Mouse (Mus musculus): ENCODE measurements around the gene Clk3.
"Not testable (repeated sequence)": the region's sequence is repeated elsewhere in the genome, so short reads cannot be mapped to it uniquely, and the experiment has no call there.

The Clk3 gene

DNA sequence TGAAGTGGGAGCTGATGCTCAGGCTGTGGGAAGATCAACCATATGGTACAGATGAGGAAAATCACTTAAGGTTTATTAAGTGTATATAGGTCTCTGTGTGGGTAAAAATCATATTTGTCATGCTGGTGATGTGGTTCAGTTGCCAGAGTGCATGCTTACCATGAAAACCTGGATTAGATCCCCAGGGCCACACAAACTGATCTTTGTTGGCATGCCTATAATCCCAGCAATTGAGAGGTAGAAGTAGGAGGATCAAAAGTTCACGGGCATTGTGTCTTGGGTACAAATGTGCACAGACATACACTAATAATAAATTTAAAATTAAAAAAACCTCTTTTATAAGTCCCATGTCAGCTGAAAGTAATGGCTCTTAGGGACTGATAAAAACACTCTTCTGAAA lies 43.3 kb downstream of the Clk3 start:
- no peak for DNase-seq

DNA sequence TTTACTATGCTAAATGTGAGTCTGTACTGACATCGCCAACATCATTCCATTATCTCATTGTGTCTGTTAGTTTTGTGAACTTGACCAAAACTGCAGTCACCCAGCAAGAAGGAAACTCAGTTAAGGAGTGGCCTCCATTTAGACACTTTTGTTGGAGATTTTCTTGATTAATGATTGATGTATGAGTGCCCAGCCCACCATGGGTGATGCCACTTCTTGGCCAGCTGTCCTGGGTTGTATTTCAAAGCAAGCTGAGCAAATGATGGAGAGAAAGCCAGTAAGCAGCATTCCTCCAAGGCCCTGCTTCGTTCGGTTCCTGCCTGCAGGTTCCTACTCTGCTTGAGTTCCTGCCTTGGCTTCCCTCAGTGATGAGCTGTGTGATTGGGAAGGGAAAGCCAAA lies 44.9 kb downstream of the Clk3 start:
- DNase-seq: peak; percentile 55

DNA sequence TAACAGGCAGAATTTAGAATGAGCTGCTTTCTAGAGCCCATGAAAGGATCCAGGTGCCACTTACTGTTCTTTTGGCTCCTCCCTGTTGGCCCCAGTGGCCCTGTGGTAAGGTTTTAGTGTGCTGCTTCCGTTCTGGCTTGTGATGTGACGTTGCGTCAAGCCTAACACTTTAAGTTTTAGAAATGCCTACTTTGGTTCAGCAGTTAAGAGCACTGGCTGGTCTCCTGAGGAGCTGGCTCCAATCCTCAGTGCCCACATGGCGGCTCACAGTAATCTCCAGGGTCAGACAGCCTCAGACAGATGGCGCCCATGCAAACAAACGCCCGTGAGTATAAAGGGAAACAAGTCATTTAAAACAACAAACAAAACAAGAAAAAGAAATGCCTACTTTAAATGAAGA lies 47.3 kb downstream of the Clk3 start:
- no peak for DNase-seq

DNA sequence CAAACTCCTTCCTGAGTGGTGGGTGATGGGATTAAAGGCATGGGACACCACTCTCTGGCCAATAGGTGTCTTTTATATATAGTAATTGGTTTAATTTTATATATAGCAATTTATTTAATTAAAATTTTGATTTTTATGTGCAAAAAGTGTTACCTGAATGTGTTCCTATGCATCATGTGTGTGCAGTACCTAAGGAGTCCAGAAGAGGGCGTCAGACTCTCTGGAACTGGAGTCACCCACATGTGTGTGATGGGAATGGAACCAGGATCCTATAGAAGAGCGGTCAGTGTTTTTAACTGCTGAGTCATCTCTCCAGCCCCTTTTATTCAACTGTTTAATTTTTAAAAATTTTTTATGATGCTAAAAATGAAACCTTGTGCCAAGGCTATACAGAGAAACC lies 53.5 kb downstream of the Clk3 start:
- DNase-seq: no peak

DNA sequence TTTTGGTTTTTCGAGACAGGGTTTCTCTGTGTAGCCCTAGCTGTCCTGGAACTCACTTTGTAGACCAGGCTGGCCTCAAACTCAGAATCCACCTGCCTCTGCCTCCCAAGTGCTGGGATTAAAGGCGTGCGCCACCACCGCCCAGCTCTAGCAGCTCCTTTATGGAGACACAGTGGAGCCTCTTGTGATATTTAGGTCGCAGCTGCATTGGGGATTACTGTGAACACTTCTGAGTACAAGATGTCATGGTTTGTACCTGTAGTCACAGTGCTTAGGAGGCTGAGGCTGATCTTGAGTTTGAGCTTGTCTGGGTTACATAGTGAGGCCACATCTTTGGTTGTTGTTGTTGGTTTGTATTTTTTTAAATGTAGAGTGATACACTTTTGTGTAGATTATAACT lies 55.4 kb downstream of the Clk3 start:
- DNase-seq: not testable (repeated sequence)

DNA sequence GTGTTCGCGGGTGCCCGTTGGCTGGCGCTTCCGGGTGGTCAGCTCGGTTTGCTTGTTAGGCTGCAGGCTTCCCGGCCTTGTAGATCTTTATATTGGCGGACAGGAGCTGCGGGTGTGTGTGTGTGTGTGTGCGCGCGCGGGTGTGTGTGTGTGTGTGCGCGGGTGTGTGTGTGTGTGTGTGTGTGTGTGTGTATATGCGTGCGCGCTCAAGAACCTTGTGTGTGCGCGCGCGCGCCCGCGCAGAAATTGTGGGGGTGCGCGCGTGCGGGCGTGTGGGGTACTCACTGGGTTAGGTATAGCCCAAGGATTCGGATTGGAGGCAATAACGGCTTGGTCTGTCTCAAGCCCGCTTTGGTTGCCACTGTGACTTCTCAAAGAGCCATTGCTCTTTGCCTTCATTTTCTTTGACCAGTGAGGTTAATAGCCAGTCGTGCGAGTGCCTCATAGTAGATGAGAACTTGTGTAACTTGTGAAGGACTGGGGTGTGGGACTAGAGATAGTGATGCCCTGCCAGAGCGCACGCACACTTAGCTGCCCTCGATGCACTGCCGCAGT lies 56.9 kb downstream of the Clk3 start:
- no peak for DNase-seq

DNA sequence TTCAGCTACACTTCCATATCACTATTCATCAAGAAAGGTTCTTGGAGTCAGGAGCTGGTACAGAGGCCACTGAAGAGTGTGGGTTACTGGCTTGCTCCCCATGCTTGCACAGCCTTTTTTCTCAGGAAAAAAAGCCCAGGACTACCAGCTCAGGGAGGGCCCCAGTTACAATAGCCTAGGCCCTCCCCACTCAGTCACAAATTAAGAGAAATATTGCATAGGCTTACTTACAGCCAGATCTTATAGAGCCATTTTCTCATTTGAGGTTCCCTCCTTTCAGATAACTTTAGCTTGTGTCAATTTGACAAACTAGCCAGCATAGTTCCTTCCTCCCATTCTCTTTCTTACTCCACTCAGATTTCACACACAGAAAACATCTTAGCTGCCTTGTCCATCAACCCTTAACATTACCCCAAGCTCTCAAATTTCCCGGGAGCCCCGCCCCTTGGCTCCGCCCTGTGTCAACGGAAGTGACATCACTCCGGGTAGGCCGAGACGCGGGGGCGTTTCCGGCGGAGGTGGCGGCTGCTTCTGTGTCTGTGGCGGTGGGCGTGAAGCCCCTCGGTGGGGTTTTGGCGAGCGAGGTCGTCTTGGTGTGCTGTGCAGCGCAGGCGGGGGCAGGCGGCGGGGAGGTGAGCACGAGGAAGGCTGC lies 57.5 kb downstream of the Clk3 start, which contains the start of gene Edc3:
TSS of gene Edc3 (plus strand) at position 473 of the 652 bp plus-strand sequence.
- peak; percentile 92 for DNase-seq

DNA sequence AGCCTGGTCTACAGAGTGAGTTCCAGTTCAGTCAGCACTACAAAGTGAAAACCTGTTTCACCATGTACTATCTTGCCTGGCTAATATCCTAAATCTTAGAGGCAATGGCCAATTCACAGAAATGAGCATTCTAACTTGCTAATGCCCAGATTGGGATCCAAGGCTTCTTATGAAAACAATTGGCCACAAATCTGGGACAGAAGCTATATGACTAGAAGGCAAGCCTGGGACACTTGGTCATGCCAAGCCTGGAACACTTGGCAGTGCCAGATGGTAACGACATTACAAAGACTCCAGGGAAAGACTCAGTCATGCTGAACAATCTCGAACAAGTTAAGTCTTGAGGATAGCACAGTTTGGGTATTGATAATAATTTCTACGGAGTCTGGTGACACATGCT lies 59.2 kb downstream of the Clk3 start:
- DNase-seq: no peak
